Mouse (Mus musculus) limb, embryonic 11.5 days (tissue): ENCODE data around the gene Dtnb. TPM values are rescaled to one million over a fixed set of nuclear protein-coding genes. Genes with fewer than 3 reads are reported as not detected.
"Not testable (repeated sequence)": the region's sequence is repeated elsewhere in the genome, so short reads cannot be mapped to it uniquely, and the experiment has no call there.

Source experiments
- ATAC-seq: fragments of 200-750 bp; cut with Nextera tagmentation; 2 replicates; pipeline ENCODE4 v1.8.0; 2017; ENCODE audit warnings: low read depth; ENCODE audit not compliant: insufficient number of reproducible peaks, low FRiP score, low TSS enrichment
- DNase-seq: peaks from one replicate; pipeline ENCODE4 v3.0.0-alpha.2; 2015; ENCODE audit warnings: low spot score
- H3K27ac ChIP-seq: fragments of 300-500 bp; sonication (generic); replicated peaks from 2 replicates; pipeline ENCODE4 v1.5.1; 2014; ENCODE audit warnings: low read depth, mild to moderate bottlenecking, low read length
- H3K27me3 ChIP-seq: fragments of 300-500 bp; sonication (generic); 2 replicates; pipeline ENCODE4 v1.6.1; 2014; ENCODE audit warnings: mild to moderate bottlenecking, low read length, mixed read lengths; ENCODE audit not compliant: control insufficient read depth, insufficient read depth
- H3K36me3 ChIP-seq: fragments of 300-500 bp; sonication (generic); 2 replicates; pipeline ENCODE4 v1.6.1; 2014; ENCODE audit warnings: mild to moderate bottlenecking, low read length, moderate library complexity, mixed read lengths; ENCODE audit not compliant: control insufficient read depth, insufficient read depth
- H3K4me1 ChIP-seq: fragments of 300-500 bp; sonication (generic); 2 replicates; pipeline ENCODE4 v1.6.1; 2014; ENCODE audit warnings: low read length, mixed read lengths; ENCODE audit not compliant: control insufficient read depth, insufficient read depth
- H3K4me2 ChIP-seq: fragments of 300-500 bp; sonication (generic); 2 replicates; pipeline ENCODE4 v1.6.1; 2014; ENCODE audit warnings: low read depth, mild to moderate bottlenecking, moderate library complexity; ENCODE audit not compliant: severe bottlenecking
- H3K4me3 ChIP-seq: fragments of 300-500 bp; sonication (generic); 2 replicates; pipeline ENCODE4 v1.5.1; 2014; ENCODE audit warnings: low read depth, low read length
- H3K9ac ChIP-seq: fragments of 300-500 bp; sonication (generic); 2 replicates; pipeline ENCODE4 v1.6.1; 2014; ENCODE audit warnings: mild to moderate bottlenecking, low read length
- H3K9me3 ChIP-seq: fragments of 300-500 bp; sonication (generic); 2 replicates; pipeline ENCODE4 v1.6.1; 2016; ENCODE audit warnings: low read length; ENCODE audit not compliant: control insufficient read depth
- WGBS: fragments of 180-500 bp; shearing (Covaris S2); extraction: QIAGEN DNeasy Blood & Tissue Kit; methylation state at CpG from one replicate; pipeline ENCODE4 v1.1.7; 2014; 5-methylcytosine and 5-hydroxymethylcytosine counted together
- polyA plus RNA-seq: library from polyadenylated mRNA; unstranded; fragments of >200 nt; fragmentation: Nextera tagmentation; extraction: Ambion mirVana; gene quantifications from 2 replicates; pipeline ENCODE4 v1.2.1, GENCODE M21; 2014

Dtnb gene
- 41.1 and 45.1 TPM in 2 replicates for polyA plus RNA-seq

DNA sequence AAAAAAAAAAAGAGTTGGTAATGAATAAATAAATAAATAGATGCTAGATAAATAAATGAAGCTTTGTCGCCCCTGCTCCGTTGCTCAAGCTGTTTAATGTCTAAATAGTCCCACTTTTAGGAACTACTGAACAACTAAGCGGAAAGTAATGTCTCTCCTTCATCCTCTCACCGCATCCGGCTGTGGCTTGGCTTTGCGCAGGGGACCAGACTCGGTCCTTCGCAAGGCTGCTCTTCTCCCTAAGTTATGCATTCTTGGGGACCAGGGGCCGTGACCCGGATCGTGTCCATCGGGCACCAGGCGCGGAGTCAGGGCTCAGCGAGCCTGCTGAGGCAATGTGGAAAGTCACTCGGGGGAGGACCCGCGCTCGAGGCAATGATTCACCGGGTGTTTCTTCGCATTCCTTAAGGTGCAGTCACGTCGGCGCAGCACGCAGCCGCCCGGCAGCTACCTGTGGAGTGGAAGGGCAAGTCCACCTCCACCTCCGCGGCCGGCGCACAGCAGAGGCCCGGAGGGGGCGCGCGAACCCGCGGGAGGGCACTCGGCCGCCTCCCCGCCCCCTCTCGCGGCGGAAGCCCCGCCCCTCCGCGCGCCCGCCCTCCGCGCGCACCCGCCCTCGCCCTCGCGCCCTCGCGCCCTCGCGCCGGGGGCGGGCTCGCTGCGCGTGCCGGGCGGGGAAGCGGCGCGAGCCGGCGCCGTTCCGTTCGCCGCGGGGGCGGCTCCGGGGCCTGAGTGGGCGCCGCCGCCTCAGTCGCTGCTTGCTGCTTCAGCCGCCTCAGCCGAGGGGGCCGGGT lies at the start of gene Dtnb:
Gene Dtnb (plus strand): TSS at position 595 of the 794 bp plus-strand sequence.
- ATAC-seq (peak; percentile 79), DNase-seq (peak; percentile 77)
- peak within 1 kb of the TSS; percentile 88 for H3K4me2 ChIP-seq
- peaks cover 4% of the 10 kb centered on the region; the same call in 1 of the 2 replicates for H3K4me1 ChIP-seq
- peak within 1 kb of the TSS; percentile 82 for H3K27ac ChIP-seq
- no peaks in the 10 kb centered on the region for H3K27me3 ChIP-seq
- H3K4me3 ChIP-seq: peak within 1 kb of the TSS; percentile 74
- H3K9me3 ChIP-seq: no peaks in the 10 kb centered on the region
- WGBS: 2% methylated on average over 53 of the region's 85 CpGs
- H3K36me3 ChIP-seq: no peaks in the 10 kb centered on the region
- H3K9ac ChIP-seq: peak within 1 kb of the TSS; percentile 93

DNA sequence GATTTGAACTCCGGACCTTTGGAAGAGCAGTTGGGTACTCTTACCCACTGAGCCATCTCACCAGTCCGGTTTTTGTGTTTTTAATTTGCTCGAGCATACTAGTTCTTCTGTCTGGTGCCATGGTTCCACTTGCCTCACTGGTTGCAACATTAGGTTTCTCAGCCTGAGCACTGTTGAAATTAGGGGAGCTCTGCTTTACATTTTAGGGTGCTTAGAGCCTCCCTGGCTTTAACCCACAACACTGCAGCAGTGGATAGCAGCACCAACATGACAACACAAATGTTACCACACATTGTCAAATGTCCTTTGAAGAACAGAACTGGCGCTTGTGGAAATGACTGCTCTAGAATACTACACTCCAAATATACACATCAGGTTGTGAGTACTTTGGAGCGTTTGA lies 46.6 kb upstream of the Dtnb start:
- H3K27ac ChIP-seq: no peak overlapping the region
- no peak overlapping the region for H3K4me3 ChIP-seq
- WGBS: 87% methylated on average over 5 of the region's 5 CpGs
- ATAC-seq: no peak
- no peaks in the 10 kb centered on the region for H3K4me1 ChIP-seq
- H3K27me3 ChIP-seq: no peaks in the 10 kb centered on the region
- H3K9ac ChIP-seq: no peak overlapping the region
- H3K9me3 ChIP-seq: no peaks in the 10 kb centered on the region
- H3K36me3 ChIP-seq: no peaks in the 10 kb centered on the region
- H3K4me2 ChIP-seq: no peak overlapping the region
- no peak for DNase-seq

DNA sequence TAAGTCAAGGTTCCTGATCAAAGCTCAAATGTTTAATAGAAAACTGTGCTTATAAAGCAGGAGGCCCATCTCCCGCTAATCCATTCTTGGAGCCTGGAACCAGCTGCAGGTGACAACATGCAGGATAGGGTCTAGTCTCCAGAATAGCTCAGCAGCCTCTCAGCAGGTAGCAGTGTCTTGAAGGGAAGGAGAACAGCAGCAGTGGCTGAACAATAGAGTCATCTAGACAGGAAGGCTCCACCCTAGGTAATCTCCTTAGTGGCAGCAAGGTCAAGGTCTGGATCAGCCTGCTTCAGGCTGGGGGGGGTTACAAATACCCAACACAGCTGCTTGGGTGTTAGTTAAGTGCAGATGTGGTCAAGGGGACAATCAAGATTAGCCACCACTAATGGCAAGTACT lies 36.7 kb upstream of the Dtnb start:
- ATAC-seq, DNase-seq: not testable (repeated sequence)

DNA sequence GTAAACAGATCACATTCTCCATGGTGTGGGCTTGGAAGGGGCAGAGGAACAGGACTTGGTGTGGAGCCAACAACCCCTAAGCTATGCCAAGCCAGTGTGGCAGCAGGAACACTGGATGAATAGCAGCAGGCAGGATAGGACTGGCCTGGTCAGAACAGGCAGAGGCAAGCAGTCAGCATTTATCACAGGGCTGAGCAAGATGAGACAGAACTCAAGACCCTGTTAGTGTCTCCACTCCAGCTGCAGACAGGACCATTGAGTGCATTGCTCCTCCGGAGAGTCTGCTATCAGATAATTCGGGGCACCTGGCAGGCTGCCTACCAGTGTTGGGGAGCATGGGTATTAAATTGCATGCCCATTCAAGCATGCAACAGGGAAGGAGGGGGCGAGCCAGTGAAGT lies 34.6 kb upstream of the Dtnb start:
- ATAC-seq: no peak
- no peak for DNase-seq
- WGBS: 80% methylated on average over 3 of the region's 3 CpGs

More for the DNA sequence above, 36.7 kb upstream of the Dtnb start:
- 97% methylated on average over 1 of the region's 1 CpGs for WGBS
- H3K36me3 ChIP-seq, H3K4me2 ChIP-seq, H3K9me3 ChIP-seq, H3K4me1 ChIP-seq, H3K4me3 ChIP-seq, H3K27me3 ChIP-seq, H3K27ac ChIP-seq, H3K9ac ChIP-seq: not testable (repeated sequence)

DNA sequence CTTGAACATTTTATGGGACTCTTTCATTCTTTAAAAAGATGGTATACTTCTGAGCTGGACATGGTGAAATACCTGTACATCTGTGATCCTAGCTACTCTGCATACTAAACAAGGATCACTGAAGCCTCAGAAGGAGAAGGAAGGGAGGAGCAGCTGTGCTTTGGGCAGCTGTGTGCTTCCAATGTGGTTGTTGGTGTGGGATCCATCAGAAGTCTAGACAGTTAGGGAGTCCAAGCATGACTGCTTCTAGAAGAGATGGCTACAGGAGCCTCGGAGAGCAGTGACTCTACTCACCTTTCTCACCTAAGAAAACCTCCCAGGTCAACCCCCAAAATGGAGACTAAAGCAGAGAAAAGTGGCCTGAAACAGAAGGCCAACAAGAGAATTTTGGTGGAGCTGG lies 34.1 kb upstream of the Dtnb start:
- no peaks in the 10 kb centered on the region for H3K36me3 ChIP-seq
- no peaks in the 10 kb centered on the region for H3K9me3 ChIP-seq
- no peaks in the 10 kb centered on the region for H3K4me1 ChIP-seq
- ATAC-seq (no peak), DNase-seq (no peak)
- no peak overlapping the region for H3K4me2 ChIP-seq
- no peak overlapping the region for H3K9ac ChIP-seq
- no peak overlapping the region for H3K4me3 ChIP-seq
- 65% methylated on average over 1 of the region's 1 CpGs for WGBS
- H3K27me3 ChIP-seq: no peaks in the 10 kb centered on the region
- no peak overlapping the region for H3K27ac ChIP-seq

More for the DNA sequence above, 34.6 kb upstream of the Dtnb start:
- Histone ChIP-seq H3K36me3 (no peaks in the 10 kb centered on the region), H3K27me3 (no peaks in the 10 kb centered on the region), H3K4me3 (no peak overlapping the region), H3K9me3 (no peaks in the 10 kb centered on the region), H3K4me1 (no peaks in the 10 kb centered on the region), H3K27ac (no peak overlapping the region), H3K4me2 (no peak overlapping the region), H3K9ac (no peak overlapping the region)

DNA sequence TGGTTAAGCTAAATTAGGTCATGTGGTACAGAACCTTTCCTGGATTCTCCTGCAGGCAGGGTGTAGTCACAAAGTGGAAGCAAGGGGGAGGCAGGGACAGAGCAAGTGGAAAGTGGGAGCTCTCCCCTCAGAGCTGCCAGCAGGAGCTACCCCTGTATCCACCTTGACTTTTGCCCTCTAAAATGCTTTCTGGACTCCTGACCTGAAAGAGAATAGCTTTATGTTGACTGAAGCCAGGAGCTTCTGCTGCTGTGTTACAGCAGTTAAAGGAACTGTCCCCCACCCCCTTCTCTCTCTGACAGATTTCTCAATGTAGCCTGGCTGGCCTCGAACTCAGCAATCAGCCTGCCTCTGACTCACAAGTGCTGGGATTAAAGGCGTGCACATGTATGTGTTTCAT lies 32.6 kb upstream of the Dtnb start:
- no peak for ATAC-seq
- Histone ChIP-seq H3K4me2 (no peak overlapping the region), H3K27me3 (no peaks in the 10 kb centered on the region), H3K36me3 (no peaks in the 10 kb centered on the region), H3K9ac (no peak overlapping the region), H3K27ac (no peak overlapping the region), H3K4me1 (no peaks in the 10 kb centered on the region), H3K4me3 (no peak overlapping the region), H3K9me3 (no peaks in the 10 kb centered on the region)
- no peak for DNase-seq
- WGBS: 69% methylated on average over 2 of the region's 2 CpGs

DNA sequence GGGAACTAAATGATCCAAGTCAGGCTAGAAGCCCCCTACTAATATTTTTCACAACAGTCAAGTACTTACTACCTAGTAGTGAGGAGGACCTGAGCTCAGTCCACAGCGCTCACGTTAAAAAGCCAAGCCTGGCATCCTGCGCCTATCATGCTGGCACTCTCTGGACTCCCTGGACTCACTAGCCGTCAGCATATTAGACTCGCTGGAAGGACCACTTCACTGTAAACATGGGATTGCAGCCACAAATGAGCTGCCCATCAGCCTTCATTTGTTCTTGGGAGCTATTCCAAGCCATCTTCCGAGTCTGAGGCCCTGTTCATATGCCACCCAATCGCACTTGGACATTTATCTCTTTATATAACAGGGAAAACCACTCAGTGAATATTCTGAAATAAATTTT lies 31.3 kb upstream of the Dtnb start:
- Histone ChIP-seq H3K4me1 (no peaks in the 10 kb centered on the region), H3K9ac (no peak overlapping the region), H3K36me3 (no peaks in the 10 kb centered on the region), H3K27me3 (no peaks in the 10 kb centered on the region), H3K9me3 (no peaks in the 10 kb centered on the region), H3K4me3 (no peak overlapping the region), H3K27ac (no peak overlapping the region), H3K4me2 (no peak overlapping the region)
- no peak for DNase-seq
- 90% methylated on average over 7 of the region's 7 CpGs for WGBS
- no peak for ATAC-seq

DNA sequence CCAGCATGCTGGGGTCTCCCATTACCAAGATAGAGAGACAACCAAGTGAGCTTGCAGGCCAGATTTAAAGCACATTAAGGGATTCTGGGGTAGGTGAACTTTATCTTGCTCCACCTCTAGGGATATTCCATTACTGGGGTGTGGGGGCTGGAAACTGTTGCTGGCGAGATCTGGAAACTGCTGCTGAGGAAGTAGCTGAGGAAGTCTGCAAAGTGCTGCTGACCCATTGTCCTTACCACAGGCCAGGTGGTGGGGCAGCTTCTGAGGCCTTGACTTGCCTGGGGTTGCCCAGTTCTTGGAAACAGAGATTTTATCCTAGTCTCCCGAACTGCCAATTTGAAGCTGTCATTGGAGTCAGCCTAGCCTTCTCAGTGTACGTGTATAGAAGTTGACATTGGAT lies 26.7 kb upstream of the Dtnb start:
- Histone ChIP-seq H3K36me3 (no peaks in the 10 kb centered on the region), H3K4me1 (no peaks in the 10 kb centered on the region), H3K4me3 (no peak overlapping the region), H3K9me3 (no peaks in the 10 kb centered on the region), H3K9ac (no peak overlapping the region), H3K27ac (no peak overlapping the region), H3K27me3 (no peaks in the 10 kb centered on the region), H3K4me2 (no peak overlapping the region)
- 74% methylated on average over 3 of the region's 3 CpGs for WGBS
- no peak for ATAC-seq
- DNase-seq: no peak
